Mouse (Mus musculus) cerebellum, adult 11 months (tissue): ENCODE results near the gene Aup1.
A peak's percentile ranks its signal among the peaks of the same experiment; 100 is the strongest.

Experiments
- DNase-seq: peaks from one replicate; pipeline ENCODE4 v3.0.0; 2022

Gene Aup1

DNA sequence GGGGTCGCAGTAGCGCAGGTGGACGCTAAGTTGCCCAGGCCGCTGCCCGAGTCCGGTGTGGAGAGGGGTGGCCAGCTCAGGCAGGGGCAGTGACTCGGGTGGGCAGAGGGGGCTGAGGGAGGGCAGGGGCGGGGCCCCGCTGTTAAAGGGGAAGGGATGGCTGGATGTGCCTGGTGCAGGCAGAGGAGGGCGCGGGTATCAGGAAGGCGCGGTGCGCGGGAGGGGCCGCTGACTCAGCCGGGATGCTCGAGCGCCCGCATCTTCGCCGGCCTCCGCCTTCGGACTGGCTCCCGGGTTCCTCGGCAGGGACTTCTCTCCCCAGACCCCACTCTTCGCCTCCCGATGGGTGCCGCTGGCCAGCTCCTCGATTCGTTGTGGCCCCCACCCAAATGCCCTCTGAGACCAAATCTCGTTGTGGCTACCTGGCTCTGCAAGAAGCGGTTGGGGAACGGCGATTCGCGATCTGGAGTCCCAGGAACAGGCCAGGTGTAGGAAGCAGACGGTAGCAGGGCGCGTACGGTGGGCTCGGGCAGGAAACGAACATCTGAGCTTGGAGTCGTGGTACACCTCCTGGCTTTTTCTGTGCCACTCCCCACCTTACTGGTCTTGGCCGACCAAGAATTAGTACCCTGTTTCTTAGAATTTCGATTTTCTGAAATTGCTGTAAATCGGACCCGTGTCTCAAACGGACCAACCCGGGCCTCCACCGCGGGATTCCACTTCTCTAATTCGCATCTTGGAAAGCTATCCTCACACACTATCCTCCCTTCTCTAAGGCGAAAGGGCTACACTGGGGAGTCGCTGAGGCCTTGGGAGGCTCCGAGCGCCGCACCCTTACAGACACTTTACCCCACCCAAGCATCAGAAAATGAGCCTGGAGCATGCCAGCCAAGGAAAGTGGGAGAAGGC is 16.2 kb downstream of the Aup1 start:
- DNase-seq, result peak; percentile 40

DNA sequence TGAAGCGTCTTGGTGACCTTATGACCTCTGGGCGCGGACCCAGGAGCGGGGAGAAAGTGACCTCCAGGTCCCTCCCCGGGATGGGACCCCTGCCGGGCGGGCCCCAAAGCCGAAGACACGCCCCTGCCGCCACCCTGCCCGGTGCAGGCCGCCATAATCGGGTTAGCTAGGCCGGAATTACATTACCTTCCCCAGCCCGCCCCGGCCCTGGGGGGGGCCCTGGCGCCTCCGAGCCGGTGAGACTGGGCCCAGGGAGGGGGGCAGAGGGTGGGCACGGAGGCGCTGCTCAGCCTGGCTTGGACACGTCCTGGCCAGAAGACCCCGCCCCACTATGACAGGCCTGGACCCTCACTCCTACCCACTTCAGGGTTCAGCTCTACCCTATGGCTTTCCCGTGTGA is 16.9 kb downstream of the Aup1 start:
- no peak for DNase-seq

DNA sequence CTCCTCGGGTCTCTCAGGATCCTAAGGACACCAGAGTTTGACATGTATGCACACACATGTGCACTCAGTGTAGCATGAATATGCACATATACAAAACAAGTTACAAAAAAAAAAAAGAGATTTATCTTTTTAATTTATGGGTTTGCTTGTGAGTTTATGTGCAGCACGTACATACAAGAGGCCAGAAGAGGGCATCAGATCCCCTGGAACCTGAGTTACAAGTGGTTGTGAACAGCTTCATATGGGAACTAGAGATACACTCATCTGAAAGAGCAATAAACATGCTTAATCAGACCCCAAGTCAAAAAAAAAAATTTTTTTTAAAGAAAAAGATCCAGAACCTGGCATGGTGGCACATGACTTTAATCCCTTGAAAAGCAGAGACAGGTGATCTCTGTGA is 20.7 kb downstream of the Aup1 start:
- DNase-seq, result no peak

GRCm38 (mm10) chr6:83077630-83078323 is 23.5 kb downstream of the Aup1 start, which contains the start of gene Pcgf1:
Gene Pcgf1, plus strand, starts transcription at chr6:83077869.
- DNase-seq, result no peak

DNA sequence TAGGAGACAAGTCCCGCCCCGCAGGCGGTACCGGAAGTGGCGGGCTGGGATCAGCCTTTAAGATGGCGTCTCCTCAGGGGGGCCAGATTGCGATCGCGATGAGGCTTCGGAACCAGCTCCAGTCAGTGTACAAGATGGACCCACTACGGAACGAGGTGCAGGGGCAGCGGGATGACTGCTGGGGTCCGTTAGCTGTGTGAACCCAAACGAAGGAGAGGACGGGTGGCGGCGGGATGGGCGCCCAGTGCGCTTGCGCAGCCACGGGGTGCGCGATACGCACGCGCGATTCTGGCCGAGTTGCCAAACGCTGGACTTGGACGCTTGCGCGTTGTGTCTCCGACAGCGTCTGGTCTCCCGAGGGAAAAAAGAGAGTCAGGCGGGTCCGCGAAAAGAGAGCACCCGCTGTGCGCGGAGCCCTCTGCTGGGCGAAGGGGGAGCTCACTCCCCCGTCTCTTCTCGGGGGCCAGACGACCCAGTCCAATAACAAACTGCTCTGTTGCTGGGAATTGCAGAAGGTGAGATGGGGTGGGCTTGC is 24.1 kb downstream of the Aup1 start:
- DNase-seq, result peak; percentile 99

DNA sequence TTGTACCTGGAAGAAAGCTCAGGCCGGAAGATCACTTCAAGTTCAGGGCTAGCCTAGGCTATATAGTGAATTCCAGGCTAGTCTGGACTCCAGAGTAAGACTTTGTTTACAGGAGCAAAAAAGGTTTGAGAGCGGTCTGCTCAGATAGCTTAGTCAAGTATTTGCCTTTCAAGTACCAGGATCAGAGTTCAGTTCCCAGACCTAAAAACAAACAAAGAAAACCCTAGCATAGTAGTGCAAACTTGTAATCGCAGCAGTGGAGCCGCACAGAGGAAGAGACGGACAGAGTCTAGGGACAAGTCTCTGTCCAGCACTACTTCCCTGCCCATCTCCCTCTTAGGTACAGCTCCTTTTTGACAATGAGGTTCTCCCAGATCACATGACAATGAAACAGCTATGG is 25.9 kb downstream of the Aup1 start:
- DNase-seq, result no peak

DNA sequence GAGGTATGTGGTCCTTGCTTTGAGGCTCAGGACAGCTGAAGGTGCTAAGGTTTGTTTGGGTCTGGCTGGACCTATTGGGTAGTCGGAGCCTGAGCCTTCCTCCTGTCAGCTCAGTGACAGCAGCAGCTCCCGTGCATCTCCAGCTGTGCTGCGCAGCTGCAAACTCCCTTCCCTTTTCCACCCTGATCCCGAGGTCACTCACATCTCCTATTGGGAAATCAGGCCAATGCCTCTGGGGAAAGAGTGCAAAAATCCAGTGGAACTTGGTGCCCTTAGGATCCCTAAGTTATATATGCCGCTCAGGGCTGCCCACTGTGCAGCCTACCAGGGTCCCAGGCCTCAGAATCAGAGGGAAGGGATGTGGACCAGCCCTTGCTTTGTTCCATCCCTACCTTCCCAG is 29.2 kb downstream of the Aup1 start:
- no peak for DNase-seq

- DNase-seq, result no peak
These were observed 30.2 kb downstream of the Aup1 start for GRCm38 (mm10) chr6:83084477-83084876.

DNA sequence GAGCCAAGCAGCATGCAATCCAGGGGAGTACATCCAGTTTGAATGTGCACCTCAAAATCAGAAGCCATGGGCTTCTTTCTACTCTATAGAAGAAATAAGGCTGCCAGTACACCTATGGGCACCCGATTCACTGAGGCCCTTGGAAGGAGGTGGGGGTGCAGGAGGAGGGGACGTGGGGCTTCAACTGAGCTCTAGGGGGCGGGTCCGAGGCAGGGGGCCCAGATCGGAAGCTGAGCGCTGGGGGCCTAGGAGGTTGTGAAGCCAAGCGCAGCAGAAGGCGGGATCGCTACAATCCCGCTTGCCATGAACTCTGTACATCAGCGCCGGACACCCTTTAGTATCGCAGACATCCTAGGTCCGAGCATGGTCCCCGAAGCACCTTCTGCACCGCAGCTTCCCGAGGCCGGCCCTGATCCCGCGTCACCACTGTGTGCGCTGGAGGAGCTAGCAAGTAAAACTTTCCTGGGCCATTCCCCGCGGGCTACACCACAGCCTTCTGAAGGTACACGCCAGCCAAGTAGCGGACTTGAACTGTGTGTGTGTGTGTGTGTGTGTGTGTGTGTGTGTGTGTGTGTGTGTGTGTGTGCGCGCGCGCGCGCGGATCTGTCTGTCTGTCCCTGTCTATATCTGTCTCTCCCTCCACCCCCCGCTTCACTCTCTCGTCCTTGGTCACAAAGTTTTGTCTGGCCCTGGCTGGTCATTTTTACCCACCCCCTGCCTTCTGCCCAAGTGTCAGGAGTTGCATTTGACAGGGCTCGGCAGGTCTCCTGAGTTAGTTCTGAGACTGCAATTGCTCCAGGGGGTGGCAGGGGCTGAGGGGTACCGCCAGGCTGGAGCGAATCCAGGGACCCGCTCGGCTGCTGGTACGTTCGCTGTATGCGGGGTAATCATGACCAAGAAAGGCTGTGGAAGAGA is 32.1 kb downstream of the Aup1 start, which contains the start of gene Lbx2:
Lbx2 (plus strand) TSS at position 247 of the 915 bp plus-strand sequence.
- no peak for DNase-seq

- no peak for DNase-seq
These were observed 33.0 kb downstream of the Aup1 start for GRCm38 (mm10) chr6:83087205-83087925.

DNA sequence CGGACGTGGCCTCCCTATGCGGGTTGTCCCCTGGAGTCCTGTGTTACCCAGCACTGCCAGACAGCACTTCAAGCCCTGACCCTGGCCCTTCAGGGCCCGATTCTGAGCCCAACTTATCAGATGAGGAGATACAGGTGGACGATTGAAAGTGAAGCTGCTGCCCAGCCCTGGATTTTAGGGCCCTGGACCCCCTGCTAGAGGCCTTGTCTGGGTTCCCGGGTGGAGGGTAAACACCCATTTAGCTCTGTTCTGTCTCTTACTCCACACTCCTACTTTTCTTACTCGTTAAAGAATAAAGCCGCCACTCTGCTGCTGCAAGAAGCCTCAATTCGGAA is 33.6 kb downstream of the Aup1 start:
- DNase-seq, result no peak

GRCm38 (mm10) chr6:83092416-83093127 is 38.3 kb downstream of the Aup1 start:
- no peak for DNase-seq

DNA sequence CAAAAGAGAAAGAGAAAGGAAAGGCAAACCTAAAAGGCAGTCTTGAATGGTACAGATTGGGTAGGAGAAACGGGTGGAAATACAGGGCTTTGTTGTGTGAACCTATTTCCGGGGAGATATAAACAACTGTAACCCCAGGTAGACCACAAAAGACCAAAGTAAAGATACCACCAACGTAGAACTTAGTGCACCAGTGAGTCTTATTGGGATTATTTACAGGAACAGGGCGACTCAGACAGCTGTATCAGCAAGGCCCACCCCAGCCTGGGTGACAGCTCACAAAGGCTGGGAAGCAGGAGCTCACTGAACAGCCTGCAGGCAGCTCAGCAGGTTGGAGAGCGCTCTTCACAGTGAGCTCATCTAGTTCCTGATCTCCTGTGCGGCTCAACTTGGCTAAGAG is 41.6 kb downstream of the Aup1 start:
- DNase-seq, result no peak

GRCm38 (mm10) chr6:83098411-83098810 is 44.1 kb downstream of the Aup1 start:
- no peak for DNase-seq

DNA sequence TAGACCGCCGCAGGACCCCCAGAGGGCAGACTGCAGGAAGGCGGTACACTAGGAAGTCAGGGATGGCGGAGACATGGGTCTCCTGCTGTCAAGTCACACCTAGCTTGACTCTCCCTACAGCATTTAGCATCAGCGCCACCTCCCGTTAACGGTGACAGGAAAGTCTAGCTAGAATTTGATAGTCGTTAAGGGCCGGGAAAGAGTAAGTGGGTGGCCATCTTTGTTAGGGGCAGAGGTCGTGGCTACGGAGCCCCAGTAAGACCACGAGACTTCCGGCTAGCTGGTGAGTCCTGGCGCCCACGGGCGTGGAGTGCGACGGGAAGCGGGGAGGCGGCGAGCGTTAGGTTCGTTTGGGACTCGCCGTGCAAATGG is 47.0 kb downstream of the Aup1 start, which contains the start of the genes Ccdc142 and Gm42688:
Ccdc142 (plus strand) TSS at position 286 of the 372 bp plus-strand sequence.
Gm42688 (plus strand) TSS at position 302 of the 372 bp plus-strand sequence.
- DNase-seq, result peak; percentile 87

DNA sequence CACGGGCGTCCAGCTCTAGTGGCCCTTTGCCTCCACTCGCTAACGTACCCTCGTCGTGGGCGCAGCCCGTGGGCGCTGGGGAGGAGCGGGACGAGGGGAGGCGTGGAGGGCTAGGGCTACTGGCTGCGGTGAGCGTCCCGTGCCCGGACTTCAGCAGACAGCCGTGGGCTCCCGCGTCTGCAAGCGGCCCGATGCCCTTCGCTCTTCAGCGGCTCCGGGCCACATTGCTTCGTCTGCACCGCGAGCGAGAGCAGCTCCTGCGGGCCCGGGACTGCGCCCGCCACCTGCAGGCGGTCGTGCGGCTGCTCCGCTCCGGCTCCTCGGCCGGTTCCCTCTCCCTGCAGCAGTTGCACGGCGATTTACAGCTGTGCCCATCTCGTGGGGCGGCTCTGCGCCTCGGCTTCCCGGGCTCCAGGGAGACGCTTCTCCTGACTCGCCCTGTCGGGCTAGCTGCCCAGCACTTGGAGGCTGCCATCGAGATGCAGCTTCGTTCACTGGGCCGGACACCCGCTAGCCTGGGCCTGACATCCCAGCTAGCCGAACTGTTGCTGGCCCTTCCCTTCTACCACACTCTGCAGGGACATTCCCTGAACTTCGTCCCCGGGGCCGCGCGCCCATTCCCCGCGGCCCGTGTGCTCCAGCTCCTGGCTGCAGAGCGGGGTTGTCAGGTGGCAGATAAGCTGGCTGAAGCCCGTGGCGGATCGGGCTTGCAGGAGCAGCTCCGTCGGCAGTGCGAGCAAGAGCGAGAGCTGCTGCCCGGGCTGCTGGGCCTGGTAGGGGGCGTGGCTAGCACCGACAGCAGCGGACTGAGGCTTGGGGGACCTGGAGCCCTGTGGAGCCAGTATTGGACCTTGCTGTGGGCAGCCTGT is 47.6 kb downstream of the Aup1 start:
- DNase-seq, result peak; percentile 54

- DNase-seq, result no peak
These were observed 48.9 kb downstream of the Aup1 start for GRCm38 (mm10) chr6:83103130-83103650.

- DNase-seq, result no peak
These were observed 49.8 kb downstream of the Aup1 start for GRCm38 (mm10) chr6:83104158-83104557.
